Mouse (Mus musculus) 3T3-L1 (cell line): Measurements from ENCODE around the gene Ostm1.

Source experiments
- DNase-seq: peaks from one replicate; pipeline ENCODE4 v3.0.0-alpha.2; 2015; ENCODE audit warnings: low read depth, low spot score

Gene Ostm1

DNA sequence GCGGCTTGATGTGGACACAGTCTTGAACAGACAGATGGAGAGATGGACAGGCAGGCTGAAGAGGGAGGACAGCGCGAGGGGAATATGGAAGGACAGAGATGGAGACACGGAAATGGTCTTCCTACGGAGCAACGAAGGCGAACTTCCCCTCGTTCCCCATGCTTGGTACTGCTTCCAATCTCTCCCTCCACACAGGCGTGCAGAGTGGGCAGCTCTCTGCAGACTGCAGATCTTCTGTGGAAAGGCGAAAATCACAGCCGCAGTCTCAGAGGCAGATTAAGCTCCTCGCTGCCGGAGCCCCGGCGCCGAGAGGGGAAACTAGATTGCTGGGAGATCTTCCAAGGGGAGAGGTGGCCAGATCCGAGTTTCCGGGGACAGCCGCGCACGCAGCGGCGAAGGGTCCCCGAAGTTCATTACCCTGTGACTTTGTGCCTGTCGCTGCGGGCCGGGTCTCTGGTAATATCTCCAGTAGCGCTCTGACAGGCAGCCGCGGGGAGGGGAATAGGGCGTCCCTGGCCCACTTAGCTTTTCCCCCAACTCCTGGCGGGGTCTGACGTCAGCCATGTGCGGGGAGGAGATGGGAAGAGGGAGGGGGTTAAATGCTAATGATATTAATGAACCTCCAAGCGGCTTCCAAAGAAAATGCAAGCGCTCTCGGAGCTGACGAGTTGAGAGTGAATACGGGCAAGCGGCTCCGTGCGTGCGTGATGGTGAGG, at the start of gene Ostm1, which contains the start of gene Nr2e1:
Ostm1 (plus strand) TSS at position 666 of the 716 bp plus-strand sequence.
Nr2e1 (minus strand) TSS at position 476 of the 716 bp plus-strand sequence.
- no peak for DNase-seq

DNA sequence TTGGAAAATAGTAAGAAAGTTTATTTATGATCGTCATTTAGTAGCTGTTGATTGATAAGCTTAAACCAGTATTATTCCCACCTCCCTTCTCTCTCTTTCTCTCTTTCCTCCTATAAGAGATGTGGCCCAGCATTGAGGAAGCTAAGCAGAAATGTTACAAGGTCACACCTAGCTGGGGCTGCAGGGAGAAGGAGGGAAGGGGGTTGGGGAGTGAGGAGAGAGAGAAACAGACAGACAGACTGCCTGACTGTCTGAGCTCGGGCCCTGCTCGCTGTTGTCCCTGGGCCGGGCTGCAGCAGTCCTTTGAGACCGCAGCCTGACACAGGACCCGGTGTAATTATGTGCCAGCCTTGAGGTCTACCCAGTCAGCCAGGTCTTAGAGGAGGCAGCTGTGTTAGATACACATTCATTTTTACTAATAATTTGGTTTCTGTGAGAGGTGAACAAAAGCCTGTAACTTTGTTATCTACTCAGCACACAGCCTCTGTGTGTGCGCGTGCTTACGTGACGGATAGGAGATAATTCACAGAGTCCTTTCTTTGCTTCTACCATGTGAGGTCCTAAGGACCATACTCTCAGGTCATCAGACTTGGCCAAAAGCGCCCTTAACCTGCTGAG, 49.7 kb upstream of the Ostm1 start:
- DNase-seq: no peak

DNA sequence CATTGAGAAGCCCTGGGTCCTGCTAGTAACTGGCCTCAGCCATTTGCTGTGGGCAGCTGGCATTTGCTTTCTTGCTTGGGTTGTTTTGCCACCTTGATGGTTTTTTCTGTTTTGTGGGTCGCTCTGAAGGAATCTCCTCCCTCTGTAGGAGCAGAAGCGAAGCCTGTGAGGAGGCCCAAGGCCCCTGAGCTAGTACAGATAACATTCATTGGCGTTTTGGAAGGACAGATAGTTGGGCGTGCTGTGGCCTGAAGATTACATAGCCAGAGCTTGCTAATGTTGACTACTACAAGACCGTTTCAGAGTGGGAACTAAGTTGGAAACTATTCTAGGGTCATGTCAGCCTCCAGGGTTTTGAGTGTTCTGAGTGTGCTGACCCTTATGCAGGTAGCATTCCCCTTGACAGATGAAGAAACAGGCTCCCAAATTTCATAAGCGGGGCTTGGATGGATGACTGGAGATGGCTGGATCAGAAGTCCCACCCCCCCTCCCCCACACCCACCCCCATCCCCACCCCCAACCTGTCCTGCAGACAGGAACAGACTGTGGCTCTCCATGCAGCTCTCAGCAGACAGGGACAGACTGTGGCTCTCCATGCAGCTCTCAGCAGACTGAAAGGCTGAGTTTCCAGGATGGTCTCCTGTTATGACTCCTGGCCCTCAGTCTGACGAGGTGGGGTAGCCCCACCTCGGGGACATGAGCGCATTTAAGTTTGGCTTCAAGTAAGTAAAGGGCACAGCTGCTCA, 45.9 kb upstream of the Ostm1 start:
- no peak for DNase-seq

DNA sequence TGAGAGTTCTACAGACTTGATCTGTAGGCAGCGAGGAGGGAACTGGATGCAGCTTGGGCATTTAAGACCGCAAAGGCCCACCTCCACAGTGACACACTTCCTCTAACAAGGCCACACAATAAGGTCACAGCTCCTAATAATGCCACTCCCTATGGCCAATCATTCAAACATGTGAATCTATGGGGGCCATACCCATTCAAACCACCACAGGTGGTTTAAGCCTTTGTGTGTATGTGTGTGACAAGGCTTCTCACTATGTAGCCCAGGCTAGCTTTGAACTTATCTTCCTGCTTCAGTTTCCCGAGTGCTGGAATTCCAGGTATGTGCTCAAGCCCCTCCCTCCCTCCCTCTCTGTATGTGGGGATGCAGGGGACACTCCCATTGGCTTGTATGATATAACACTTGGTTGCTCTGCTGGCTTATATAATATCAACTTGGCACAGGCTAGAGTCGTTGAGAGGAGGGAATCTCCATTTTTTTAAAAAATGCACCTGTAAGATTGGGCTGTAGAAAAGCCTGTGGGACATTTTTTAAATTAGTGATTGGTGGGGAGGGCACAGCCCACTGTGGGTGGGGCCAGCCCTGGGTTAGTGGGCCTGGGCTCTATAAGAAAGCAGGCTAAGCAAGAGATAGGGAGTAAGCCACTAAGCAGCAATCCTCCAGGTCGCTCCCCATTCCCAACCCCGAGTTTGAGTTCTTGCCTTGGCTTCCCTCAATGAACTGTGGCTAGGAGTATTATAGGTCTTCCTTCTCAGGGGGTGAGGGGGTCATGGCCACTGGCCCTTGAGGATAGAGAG, 37.7 kb upstream of the Ostm1 start:
- DNase-seq: no peak

DNA sequence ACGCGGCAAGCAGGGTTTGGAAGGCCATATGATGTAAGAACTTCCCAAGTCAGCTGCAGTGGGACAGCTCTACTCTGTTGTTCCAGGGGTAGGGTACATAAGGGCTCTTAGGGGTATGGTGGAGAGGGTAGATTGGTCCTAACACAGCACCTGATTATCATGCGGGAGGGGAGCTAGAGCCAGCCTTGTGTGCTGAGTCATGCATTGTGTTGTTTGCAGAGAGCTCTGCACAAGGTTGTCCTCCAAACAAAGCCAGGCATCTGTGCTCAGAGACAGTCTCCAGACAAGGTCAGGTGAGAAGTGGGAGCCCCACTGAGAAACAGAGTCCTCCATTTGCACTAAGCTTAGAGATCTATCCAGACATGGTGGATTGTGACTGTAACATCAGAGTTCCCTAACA, 37.1 kb upstream of the Ostm1 start:
- DNase-seq: no peak

DNA sequence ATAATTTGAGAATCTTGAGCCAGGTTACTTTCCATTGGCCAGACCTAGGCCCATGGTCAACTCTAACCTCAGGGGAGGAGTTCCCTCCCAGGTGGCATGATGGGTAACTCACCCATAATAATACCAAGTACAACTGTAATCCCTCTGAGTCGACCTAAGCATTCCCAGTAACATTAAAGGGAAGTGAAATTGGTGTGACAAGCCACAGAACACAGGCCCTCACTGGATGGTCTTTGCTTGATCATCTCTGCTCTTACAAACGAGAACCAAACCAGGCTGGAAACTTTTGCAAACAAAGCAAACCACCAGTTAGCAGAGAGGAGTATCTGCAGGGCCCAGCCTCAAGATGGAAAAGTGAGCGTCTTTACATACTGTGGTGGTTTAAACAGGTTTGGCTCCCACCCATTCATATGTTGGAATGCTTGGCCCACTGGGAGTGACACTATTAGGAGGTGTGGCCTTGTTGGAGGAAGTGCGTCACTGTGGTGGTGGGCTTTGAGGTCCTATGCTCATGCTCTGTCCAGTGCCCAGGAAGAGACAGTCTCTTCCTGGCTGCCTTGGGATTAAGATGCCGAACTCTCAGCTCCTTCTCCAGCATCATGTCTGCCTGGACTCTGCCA, 23.9 kb upstream of the Ostm1 start:
- no peak for DNase-seq

DNA sequence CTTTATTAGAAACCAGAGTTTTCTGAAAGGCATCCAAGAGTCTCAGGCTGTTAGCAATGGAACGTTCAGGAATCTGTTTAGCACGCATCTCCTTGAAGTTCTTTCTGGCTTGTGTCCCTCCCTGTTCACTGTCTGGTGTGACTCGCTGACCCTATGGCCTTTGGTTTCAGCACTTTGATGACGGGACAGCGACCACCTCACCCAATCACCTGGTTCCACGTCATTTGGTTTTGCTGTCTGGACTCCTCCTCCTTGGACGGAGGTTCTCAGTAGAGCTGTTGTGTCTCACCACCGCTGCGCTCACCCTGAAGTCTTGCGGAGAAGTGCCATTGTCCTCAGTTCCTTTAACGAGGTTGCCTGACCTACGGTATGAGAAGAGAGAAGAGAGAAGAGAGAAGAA, 21.4 kb upstream of the Ostm1 start:
- DNase-seq: peak; percentile 32

DNA sequence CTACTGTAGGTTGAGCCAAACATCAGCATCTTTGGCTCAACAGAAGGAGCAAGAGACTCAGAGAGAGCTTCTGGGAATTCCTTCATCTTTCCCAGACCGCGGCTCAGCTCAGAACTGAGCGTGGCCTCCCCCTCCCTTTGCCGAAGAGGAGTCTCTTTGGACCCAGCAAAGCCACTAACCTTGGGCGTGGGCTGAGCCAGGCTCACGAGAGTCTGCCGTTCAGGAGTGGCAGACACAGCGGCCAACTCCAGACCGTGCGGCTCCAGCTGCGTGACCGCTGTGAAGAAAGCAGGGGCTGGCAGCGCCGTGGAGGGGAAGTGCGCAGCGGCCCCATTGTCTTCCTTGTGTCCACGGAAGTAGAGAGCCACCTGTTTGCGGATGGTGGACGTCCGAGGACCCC, 11.1 kb upstream of the Ostm1 start:
- DNase-seq: no peak

DNA sequence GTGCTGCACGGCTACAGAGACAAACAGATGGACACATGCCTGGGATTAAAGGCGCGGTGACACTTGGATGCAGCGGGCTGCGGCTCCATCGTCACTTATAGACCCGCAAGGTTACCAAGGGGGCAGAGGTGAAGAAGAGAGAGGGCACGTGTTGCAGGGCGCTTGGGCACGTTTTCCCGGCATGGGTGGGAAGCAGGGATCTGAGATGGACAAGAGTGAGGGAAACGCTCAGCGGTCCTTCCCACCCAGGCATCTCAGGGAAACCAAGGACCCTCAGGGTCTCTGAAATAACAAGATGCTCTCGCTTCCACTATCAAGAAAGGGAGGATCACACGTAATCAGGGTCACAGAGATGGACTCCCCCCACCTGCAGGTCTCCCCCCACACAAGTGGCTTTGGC, 10.7 kb upstream of the Ostm1 start:
- no peak for DNase-seq

DNA sequence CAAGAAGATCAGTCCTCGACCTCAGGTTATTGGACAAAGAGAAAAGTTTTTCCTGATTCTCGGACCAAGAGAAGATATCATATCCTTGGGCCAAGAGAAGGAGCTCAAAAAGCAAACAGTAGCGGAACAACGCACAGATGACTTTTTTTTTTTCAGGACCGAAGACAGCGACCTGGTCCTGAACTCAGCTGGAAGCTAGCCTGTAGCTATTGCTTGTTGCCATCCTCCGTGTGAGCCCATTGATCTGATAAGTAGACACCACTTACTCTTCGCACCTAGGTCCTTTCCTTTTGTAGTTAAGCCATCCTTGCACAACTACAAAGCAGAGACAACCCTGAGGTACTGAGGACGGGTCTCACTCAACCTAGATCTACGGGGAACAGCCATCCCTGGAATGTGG, 9.0 kb upstream of the Ostm1 start:
- peak; percentile 45 for DNase-seq

DNA sequence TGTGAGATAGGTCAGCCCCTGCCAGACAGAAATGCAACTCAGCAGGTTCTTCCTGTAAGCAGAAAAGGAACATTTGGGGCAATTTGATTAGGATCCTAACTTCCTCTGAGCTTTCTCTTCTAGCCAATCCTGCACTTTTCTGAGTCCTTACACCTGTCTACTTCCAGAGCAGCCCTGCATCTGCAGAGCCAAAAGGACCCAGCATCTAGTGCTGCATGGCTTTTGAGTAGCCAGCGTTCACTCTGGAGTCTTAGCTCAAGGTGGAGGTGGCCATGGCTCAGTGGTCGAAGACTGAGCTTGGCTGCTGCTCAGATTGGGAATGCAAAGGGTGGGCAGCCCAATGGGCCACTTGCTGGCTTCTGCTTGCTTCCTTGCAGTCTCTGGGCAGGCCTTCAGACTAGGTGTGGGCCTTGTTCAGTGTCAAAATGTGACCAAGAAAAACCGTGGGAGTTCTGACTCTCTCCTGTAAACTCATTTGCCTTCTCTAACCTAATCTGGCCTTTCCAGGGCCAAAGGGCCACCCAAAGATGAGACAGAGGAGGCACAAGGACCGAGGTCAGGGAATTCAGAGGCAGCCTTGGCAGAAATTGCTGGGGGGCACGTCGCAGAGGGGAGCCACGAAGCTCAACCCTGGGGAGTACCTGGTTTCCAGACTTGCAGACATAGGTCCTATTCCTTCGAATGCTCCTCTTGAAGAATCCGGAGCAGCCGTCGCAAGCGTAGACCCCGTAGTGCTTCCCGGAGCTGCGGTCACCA, 5.9 kb upstream of the Ostm1 start:
- DNase-seq: no peak

DNA sequence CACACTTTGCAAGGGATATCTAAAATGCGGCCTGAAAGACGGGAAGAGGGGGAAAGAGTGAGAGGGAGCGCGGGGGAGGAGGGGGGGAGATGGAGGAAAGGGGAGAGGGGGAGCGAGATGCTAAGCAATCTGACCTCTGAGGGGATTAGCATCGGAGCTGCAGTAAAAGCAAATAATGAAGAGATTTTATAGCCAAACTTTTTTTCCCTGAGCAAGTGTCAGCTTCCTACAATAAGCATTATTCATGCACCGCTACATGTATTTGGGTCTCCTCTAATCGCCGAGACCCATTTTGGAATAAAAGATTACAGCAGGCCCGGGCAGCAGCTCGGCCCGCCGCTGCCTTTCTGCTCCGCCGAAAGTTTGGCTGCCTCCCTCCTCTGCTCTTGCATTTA, 5.3 kb upstream of the Ostm1 start:
- no peak for DNase-seq

DNA sequence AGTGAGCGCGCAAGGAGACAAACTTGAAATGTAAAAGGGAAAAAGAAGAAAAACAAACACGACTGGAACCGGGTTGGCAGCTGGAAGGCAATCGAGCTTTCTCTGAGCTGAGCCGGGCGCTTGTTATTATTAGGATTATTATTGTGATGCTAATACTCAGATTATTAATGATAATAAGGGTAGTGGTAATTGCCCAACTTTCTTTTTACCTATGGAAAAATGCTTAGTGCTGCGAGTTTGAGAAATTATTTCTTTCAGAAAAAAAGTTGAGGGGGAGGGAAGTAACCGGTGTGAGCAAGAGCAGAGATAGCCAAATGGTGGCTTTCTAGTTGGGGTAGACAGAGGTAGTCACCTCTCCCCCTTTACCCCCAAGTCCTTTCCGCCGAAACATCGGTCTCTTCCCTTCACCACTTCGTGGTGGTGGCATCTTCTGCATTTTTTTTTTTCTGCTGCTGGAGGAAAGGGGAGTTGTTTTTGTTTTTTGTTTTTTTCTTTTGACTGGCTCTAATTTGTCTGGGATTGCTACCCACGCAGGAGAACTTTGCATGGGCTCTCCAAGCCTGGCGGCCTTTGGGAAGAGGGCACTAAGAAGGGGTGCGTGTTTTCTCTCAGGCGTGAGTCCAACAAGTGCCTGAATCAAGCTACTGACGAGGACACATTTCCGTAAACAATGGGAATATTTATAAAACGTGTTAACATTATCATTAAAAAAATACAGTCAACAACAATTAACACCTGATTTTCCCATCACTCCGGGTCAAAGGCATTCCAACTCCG, 4.7 kb upstream of the Ostm1 start:
- no peak for DNase-seq

DNA sequence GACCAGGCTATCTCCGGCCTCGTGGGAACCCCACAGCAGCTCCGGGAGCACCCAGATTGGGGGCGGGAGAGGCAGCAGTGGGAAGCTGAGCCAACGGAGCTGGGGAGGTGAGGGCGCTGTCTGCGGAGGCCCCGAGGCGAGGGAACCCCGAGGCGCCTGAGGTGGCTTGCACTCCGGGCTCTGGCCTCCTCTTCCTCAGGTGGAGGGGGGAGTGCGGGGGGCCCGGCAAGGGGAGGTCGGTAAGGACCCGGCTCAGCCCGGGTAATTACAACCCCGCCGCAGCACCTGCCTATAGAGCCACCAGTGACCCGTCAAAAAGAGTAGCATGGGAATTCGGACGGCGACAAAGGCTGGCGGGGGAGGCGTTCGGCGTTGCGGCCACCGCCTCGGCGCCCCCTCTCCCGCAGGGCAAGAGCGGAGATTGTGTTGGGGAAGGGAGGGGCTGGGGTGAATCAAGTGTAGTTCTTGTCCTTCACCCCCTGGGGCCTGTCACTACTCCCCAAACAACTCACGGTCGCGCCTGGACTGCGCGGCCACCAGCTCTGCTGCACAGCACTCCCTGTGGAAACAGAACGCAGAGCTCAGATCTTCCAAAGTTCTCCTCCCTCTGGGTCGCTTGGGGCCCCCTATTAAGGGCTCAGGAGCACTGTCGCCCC, 4.0 kb upstream of the Ostm1 start:
- no peak for DNase-seq

DNA sequence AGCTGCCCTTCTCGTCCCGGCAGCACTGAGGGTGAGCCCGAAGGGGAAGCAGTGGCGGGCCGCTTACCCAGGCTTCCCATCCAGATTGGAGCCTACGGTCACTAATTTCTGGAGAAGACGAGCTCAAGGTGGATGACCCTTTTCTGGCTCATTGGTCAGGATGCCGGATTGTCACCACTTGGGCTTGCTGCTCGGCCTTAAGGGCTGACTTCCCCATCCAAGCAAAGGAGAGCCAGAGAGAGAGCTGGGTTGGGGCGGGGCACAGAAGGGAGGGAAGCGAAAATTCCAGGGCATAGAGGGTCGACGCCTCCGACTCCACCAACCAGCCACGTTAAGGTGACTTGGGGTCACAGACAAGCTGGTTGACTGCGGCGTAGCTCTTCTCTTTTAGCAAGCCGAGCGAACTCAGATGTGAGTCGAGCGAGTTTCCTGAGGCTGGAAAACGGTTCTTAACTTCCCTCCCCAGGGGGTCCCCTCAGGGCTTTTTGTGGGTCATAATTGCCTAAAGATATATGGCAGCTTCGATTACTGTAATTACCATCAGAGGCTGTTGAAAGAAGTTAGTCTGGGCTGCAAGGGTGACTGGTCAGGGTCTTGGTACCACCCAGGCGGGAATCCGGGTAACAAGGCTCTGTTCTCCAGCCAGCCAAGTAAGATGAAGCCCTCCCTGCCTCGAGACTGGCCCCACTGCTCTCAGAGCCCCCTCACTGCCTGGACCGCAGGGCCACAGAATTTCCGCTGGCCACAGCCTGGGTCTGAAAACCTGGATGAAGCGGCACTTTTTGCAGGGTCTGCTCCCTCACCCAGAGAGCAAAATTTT, 3.3 kb upstream of the Ostm1 start:
- no peak for DNase-seq

DNA sequence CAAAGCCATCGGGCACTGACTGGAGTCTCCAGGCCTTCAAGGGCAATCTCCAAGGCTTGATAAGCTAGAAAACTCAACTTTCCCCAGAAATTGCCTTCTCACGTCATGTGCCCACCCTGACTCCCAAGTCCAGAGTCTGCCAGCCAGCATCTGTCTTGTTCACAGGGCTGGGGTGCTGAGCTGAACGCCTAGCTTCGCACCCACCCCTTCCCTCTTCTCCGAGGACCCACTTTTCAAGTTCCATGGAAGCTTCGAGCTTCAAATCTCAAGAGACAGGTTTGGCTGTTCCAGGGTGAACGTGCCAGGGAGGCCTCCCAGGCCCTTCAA, 2.7 kb upstream of the Ostm1 start:
- DNase-seq: no peak

DNA sequence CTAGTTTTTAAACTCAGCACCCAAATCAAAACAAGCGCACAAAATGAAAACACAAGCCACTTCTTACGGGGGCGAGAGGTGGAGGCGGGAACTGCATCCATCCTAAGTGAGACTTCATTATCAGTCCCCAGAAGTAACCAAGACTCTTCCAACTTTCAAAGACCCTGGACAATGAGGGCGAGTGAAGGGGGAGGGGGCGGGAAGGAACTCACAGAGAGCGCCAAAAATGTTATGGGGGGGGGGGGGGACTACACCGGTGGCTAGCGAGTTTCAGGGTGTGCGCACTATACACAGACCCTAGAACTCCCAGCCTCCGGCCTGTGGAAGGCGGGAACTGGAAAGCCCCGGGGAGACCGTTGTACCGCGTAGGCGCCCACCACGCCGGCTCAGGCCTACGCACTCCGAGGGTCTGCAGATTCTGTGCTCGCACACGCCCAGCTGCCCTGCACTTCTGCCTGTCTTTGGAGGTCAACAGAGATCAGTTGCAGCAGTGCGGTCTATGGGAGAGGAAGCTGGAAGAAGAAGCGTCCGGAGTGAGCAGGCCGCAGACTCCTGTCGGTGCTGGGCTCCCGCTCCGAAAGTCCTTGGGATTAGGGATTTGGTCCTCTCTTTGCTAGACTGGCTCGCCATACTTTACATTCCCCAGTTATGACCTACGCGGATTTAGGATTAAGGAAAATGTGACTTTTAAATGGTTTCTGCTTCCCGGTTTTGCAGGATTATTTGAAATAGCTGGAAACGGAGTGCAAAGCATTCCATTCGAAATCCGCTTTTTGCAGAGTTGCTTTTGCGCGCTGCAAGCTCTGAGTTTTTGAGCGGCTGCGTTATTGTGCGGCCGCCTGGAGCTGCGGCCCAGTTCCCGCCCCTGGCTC, 1.7 kb upstream of the Ostm1 start:
- DNase-seq: no peak
